Mouse (Mus musculus): ENCODE data around the gene Gm10197. TPM values are rescaled to one million over a fixed set of nuclear protein-coding genes. Genes with fewer than 3 reads are reported as not detected.

Gm10197 gene
- polyA plus RNA-seq (2012; rRNA removed), result not detected in 2 replicates

DNA sequence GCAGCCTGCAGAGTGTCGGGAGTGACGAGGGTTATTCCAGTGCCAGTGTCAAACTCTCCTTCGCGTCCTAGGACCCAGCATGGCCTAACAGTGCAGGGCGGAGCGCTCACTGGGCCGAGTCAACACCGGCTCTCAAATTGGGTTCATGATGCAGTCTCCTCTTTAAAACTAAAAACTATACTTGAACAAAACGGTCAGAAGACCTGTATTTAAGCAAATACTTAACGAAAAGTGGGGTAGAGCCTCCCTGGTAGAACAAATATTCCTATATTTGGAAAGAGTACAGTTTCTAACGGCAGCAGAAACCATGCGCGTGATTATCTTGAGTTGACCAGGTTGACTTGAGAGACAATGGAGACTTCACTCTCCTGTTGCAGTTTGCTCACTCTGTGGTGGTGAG, at the start of gene Gm10197:
Gene Gm10197 (minus strand): TSS at position 101 of the 400 bp plus-strand sequence.
- no peaks in the 10 kb centered on the region for H3K4me1 ChIP-seq (ENCODE audit: control insufficient read depth, insufficient read depth, low read length)
- H3K27me3 ChIP-seq (ENCODE audit: control insufficient read depth, insufficient read depth, low read length), result no peaks in the 10 kb centered on the region
- no peak within 1 kb of the TSS for H3K27ac ChIP-seq (ENCODE audit: control insufficient read depth, insufficient read depth, low read depth, low read length)
- H3K4me3 ChIP-seq (ENCODE audit: control insufficient read depth, low read depth, low read length), result no peak within 1 kb of the TSS
- no peaks in the 10 kb centered on the region; the same call in 1 of the 2 replicates for H3K36me3 ChIP-seq (ENCODE audit: control insufficient read depth, insufficient read depth, low read length)
- no peak for TF ChIP-seq POLR2A (IDR thresholded peaks at IDR 0.05; ENCODE audit: control insufficient read depth, low read depth, low read length)
- no peak for TF ChIP-seq CTCF (IDR thresholded peaks at IDR 0.05; ENCODE audit: control insufficient read depth, insufficient read depth, insufficient replicate concordance, low read depth, low read length)

DNA sequence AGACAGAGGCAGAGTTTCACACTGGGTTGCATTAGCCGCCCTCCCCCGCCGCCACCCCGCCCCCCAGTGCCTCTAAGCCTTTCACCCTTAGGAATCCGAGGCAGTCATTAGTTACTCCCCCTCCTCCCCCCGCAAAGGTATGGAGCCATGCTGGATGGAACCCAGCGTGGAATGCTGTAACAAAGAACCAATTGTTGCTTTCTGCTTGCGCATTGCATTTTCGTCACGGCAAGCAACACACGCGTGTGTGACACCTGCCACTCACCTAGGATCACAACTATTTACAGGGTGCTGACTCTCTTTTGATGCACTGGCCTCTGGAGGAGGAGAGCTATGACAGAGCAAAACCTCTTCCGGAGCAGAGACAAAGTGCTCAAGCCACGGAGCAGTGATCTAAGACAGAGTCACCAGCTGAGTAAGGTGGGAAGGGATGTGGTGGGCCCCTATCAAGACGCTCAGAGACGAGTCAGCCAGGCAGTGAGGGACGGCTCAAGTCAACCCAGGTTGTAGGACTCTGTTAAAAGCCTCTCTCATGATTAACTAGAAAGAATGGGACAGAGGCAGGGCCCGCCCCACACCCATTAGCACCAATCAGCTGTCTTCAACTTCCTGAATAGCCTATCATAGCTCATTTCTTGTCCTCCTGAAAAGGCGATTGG, 49.5 kb upstream of the Gm10197 start:
- H3K27me3 ChIP-seq (ENCODE audit: control insufficient read depth, insufficient read depth, low read length), result no peaks in the 10 kb centered on the region
- TF ChIP-seq POLR2A (IDR thresholded peaks at IDR 0.05; ENCODE audit: control insufficient read depth, low read depth, low read length) (no peak), CTCF (IDR thresholded peaks at IDR 0.05; ENCODE audit: control insufficient read depth, insufficient read depth, insufficient replicate concordance, low read depth, low read length) (no peak)
- peak overlapping the region; percentile 41 for H3K4me3 ChIP-seq (ENCODE audit: control insufficient read depth, low read depth, low read length)
- H3K36me3 ChIP-seq (ENCODE audit: control insufficient read depth, insufficient read depth, low read length), result no peaks in the 10 kb centered on the region
- no peak overlapping the region for H3K27ac ChIP-seq (ENCODE audit: control insufficient read depth, insufficient read depth, low read depth, low read length)
- H3K4me1 ChIP-seq (ENCODE audit: control insufficient read depth, insufficient read depth, low read length), result peaks cover 9% of the 10 kb centered on the region

DNA sequence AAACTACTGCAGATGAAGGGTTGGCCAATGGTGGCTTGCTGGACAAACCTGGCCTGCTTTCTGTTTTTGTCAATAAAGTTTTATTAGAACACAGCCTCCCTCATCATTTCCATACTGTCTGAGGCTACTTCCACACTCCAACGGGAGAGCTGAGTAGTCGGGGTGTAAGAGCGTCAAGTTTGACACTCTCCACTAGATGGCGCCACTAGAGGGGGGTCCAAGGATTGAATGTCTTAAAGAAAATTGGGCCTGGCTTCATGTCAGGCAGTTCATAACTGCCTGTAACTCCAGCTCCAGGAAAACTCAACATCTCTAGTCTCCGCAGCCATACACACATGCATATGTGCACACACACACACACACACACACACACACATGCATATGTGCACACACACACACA, 48.3 kb upstream of the Gm10197 start:
- no peak for TF ChIP-seq POLR2A (IDR thresholded peaks at IDR 0.05; ENCODE audit: control insufficient read depth, low read depth, low read length)
- TF ChIP-seq CTCF (IDR thresholded peaks at IDR 0.05; ENCODE audit: control insufficient read depth, insufficient read depth, insufficient replicate concordance, low read depth, low read length), result peak; percentile 46; the same call in 1 of the 2 replicates
- no peaks in the 10 kb centered on the region for H3K27me3 ChIP-seq (ENCODE audit: control insufficient read depth, insufficient read depth, low read length)
- H3K36me3 ChIP-seq (ENCODE audit: control insufficient read depth, insufficient read depth, low read length), result no peaks in the 10 kb centered on the region
- peaks cover 16% of the 10 kb centered on the region for H3K4me1 ChIP-seq (ENCODE audit: control insufficient read depth, insufficient read depth, low read length)
- no peak overlapping the region for H3K27ac ChIP-seq (ENCODE audit: control insufficient read depth, insufficient read depth, low read depth, low read length)
- H3K4me3 ChIP-seq (ENCODE audit: control insufficient read depth, low read depth, low read length), result no peak overlapping the region

DNA sequence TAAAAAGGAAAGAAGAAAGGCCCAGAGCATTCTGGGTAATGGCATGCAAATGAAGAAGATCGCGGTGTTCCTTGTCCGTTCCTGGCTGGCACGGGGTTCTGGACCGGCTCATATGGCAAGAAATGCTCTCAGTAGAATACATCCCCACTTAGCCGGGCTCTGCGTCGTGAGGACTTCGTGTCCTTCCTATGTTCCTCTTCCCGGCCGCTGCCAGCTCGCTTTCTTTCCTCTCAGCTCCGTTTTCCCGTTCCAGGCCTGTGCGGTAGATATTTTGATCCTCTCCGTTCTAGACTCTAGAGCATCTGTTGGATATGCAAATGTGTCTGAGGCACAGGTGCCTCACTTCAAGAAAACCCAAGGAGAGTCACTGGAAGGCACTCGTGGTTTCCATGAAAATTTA, 43.6 kb upstream of the Gm10197 start:
- TF ChIP-seq POLR2A (IDR thresholded peaks at IDR 0.05; ENCODE audit: control insufficient read depth, low read depth, low read length), result 0 out of 2 replicates have a peak, but pooled peaks have one; percentile 17
- TF ChIP-seq CTCF (IDR thresholded peaks at IDR 0.05; ENCODE audit: control insufficient read depth, insufficient read depth, insufficient replicate concordance, low read depth, low read length), result no peak

DNA sequence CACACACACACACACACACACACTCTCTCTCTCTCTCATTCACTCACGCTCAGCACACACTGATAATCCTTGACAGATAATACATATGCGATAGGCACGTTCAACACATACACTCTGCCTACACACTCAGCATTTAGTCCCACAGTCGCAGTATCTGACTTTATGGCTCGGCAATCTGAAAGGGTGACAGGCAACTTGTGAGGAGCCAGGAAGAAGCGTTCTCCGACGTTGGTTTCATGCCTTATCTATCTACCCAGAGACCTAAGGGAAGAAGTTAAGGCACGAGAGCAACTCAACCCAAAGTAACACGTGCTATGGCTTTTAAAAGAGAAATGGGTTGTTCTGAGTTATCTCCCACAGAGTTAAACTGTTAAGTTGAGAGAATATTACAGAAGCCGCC, 43.1 kb upstream of the Gm10197 start:
- H3K27ac ChIP-seq (ENCODE audit: control insufficient read depth, insufficient read depth, low read depth, low read length), result no peak overlapping the region
- no peak overlapping the region for H3K4me3 ChIP-seq (ENCODE audit: control insufficient read depth, low read depth, low read length)
- H3K36me3 ChIP-seq (ENCODE audit: control insufficient read depth, insufficient read depth, low read length), result no peaks in the 10 kb centered on the region
- H3K4me1 ChIP-seq (ENCODE audit: control insufficient read depth, insufficient read depth, low read length), result peaks cover 11% of the 10 kb centered on the region
- no peaks in the 10 kb centered on the region for H3K27me3 ChIP-seq (ENCODE audit: control insufficient read depth, insufficient read depth, low read length)
- TF ChIP-seq POLR2A (IDR thresholded peaks at IDR 0.05; ENCODE audit: control insufficient read depth, low read depth, low read length), result no peak
- TF ChIP-seq CTCF (IDR thresholded peaks at IDR 0.05; ENCODE audit: control insufficient read depth, insufficient read depth, insufficient replicate concordance, low read depth, low read length), result no peak

More for the DNA sequence above, 43.6 kb upstream of the Gm10197 start:
- no peaks in the 10 kb centered on the region for H3K27me3 ChIP-seq (ENCODE audit: control insufficient read depth, insufficient read depth, low read length)
- H3K27ac ChIP-seq (ENCODE audit: control insufficient read depth, insufficient read depth, low read depth, low read length), result peak overlapping the region; percentile 73
- H3K36me3 ChIP-seq (ENCODE audit: control insufficient read depth, insufficient read depth, low read length), result no peaks in the 10 kb centered on the region
- peak overlapping the region; percentile 87 for H3K4me3 ChIP-seq (ENCODE audit: control insufficient read depth, low read depth, low read length)
- H3K4me1 ChIP-seq (ENCODE audit: control insufficient read depth, insufficient read depth, low read length), result peaks cover 8% of the 10 kb centered on the region

DNA sequence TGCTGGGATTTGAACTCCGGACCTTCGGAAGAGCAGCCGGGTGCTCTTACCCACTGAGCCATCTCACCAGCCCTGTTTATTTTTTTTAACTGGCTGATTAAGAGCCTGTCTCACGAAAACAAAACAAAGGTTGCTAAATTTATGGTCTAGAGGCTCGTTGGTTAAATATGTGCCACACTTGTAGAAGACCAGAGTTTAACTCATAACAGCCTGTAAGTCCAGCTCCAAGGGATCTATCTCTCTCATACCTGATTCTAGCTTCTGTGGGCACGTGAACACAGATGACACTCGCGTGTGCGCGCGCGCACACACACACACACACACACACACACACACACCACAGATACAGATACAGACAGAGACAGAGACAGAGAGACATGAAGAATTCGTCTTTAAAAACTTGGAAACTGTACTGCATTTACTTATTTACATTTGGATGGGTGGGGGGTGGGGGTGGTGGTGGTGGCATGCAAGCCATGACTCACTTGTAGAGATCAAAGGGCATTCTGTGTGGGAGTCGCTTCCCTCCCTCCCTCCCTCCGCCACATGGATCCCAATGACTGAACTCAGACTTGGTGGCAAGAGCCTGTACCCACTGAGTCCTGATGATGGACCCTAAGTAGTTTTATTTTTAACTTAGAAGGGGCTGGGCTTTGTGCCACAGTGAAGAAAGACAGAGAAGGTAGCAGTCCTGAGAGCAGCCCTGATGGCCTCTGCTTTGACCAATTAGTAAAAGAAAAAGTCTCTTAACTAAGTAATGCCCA, 42.2 kb upstream of the Gm10197 start:
- Histone ChIP-seq H3K27ac (ENCODE audit: control insufficient read depth, insufficient read depth, low read depth, low read length) (no peak overlapping the region), H3K4me1 (ENCODE audit: control insufficient read depth, insufficient read depth, low read length) (peaks cover 11% of the 10 kb centered on the region), H3K27me3 (ENCODE audit: control insufficient read depth, insufficient read depth, low read length) (no peaks in the 10 kb centered on the region), H3K4me3 (ENCODE audit: control insufficient read depth, low read depth, low read length) (no peak overlapping the region), H3K36me3 (ENCODE audit: control insufficient read depth, insufficient read depth, low read length) (no peaks in the 10 kb centered on the region)
- TF ChIP-seq CTCF (IDR thresholded peaks at IDR 0.05; ENCODE audit: control insufficient read depth, insufficient read depth, insufficient replicate concordance, low read depth, low read length), result no peak
- no peak for TF ChIP-seq POLR2A (IDR thresholded peaks at IDR 0.05; ENCODE audit: control insufficient read depth, low read depth, low read length)

DNA sequence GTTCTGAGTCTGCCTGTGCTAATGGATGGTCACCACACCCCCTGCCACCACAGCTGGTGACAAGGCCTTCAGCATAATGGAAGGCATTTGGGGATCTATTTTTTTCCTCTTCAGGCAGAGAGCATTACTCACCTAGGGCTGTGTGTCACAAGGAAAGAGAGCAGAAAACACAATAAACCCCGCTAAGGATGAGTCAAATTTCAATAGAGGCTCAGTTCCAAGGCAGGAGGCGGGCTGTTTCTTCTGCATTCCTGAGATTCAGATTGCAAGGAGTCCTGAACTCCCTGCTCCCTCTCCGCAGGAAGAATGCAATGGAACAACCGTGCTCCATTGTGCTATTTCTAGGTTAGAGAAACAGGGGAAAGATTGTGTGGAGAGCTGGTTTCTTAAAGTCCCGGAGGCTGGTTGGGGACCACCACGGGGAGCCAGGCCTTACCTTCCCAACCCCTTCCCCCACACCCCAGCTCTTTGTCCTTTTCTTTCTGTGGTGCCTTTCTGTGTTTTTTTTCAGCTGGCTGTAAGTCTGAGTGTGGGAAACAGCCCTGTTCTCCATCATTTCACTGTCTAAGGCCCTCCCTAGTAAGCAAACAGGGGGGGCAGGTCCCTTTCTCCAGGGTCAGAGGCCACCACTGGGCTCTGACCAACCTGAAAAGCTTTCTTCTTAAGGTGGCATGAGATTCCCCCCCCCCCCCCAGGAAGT, 40.7 kb upstream of the Gm10197 start:
- no peak overlapping the region for H3K4me3 ChIP-seq (ENCODE audit: control insufficient read depth, low read depth, low read length)
- H3K36me3 ChIP-seq (ENCODE audit: control insufficient read depth, insufficient read depth, low read length), result no peaks in the 10 kb centered on the region
- H3K4me1 ChIP-seq (ENCODE audit: control insufficient read depth, insufficient read depth, low read length), result peaks cover 11% of the 10 kb centered on the region
- H3K27me3 ChIP-seq (ENCODE audit: control insufficient read depth, insufficient read depth, low read length), result no peaks in the 10 kb centered on the region
- TF ChIP-seq POLR2A (IDR thresholded peaks at IDR 0.05; ENCODE audit: control insufficient read depth, low read depth, low read length) (no peak), CTCF (IDR thresholded peaks at IDR 0.05; ENCODE audit: control insufficient read depth, insufficient read depth, insufficient replicate concordance, low read depth, low read length) (no peak)
- H3K27ac ChIP-seq (ENCODE audit: control insufficient read depth, insufficient read depth, low read depth, low read length), result no peak overlapping the region

All from testis, adult 2 months (tissue).